Mouse (Mus musculus) embryonic facial prominence, embryonic 10.5 days (tissue): ENCODE results near the gene Fank1. TPM values are rescaled to one million over a fixed set of nuclear protein-coding genes. Genes with fewer than 3 reads are reported as not detected.

Experiments
- DNase-seq: peaks from one replicate; pipeline ENCODE4 v3.0.0-alpha.2; 2017; ENCODE audit warnings: low spot score
- H3K27ac ChIP-seq: fragments of 300-500 bp; sonication (generic); replicated peaks from 2 replicates; pipeline ENCODE4 v1.5.1; 2016; ENCODE audit warnings: mild to moderate bottlenecking
- H3K27me3 ChIP-seq: fragments of 300-500 bp; sonication (generic); replicated peaks from 2 replicates; pipeline ENCODE4 v1.6.1; 2016; ENCODE audit warnings: low read depth, mild to moderate bottlenecking; ENCODE audit not compliant: poor library complexity, severe bottlenecking
- H3K36me3 ChIP-seq: fragments of 300-500 bp; sonication (generic); replicated peaks from 2 replicates; pipeline ENCODE4 v1.6.1; 2016; ENCODE audit warnings: mild to moderate bottlenecking, moderate library complexity
- H3K4me1 ChIP-seq: fragments of 300-500 bp; sonication (generic); 2 replicates; pipeline ENCODE4 v1.6.1; 2016
- H3K4me3 ChIP-seq: fragments of 300-500 bp; sonication (generic); 2 replicates; pipeline ENCODE4 v1.5.1; 2016; ENCODE audit warnings: mild to moderate bottlenecking, moderate library complexity
- H3K9me3 ChIP-seq: fragments of 300-500 bp; sonication (generic); 2 replicates; pipeline ENCODE4 v1.6.1; 2016; ENCODE audit warnings: mild to moderate bottlenecking
- WGBS: fragments of 180-500 bp; shearing (Covaris S2); methylation state at CpG from one replicate; pipeline ENCODE4 v1.1.7; 2016; 5-methylcytosine and 5-hydroxymethylcytosine counted together
- polyA plus RNA-seq: library from polyadenylated mRNA; unstranded; fragments of >200 nt; fragmentation: Nextera tagmentation; extraction: Ambion mirVana; gene quantifications from 2 replicates; pipeline ENCODE4 v1.2.1, GENCODE M21; 2016

Gene Fank1
- polyA plus RNA-seq, 1 experiment from 2014 or later = 0.36 TPM

- no peak overlapping the region for H3K27ac ChIP-seq
- no peaks in the 10 kb centered on the region for H3K27me3 ChIP-seq
- no peaks in the 10 kb centered on the region for H3K36me3 ChIP-seq
- no peaks in the 10 kb centered on the region for H3K9me3 ChIP-seq
- DNase-seq = no peak
- WGBS = 89% methylated on average over 19 of the region's 19 CpGs
- no peak overlapping the region for H3K4me3 ChIP-seq
- no peaks in the 10 kb centered on the region for H3K4me1 ChIP-seq
Observed at GRCm38 (mm10) chr7:133888926-133889920, 112.6 kb downstream of the Fank1 start.

GRCm38 (mm10) chr7:133889986-133890385 is 113.3 kb downstream of the Fank1 start:
- H3K27ac ChIP-seq = no peak overlapping the region
- no peaks in the 10 kb centered on the region for H3K9me3 ChIP-seq
- DNase-seq = no peak
- H3K4me1 ChIP-seq = no peaks in the 10 kb centered on the region
- H3K36me3 ChIP-seq = no peaks in the 10 kb centered on the region
- H3K4me3 ChIP-seq = no peak overlapping the region
- WGBS = 89% methylated on average over 4 of the region's 4 CpGs
- no peaks in the 10 kb centered on the region for H3K27me3 ChIP-seq

DNA sequence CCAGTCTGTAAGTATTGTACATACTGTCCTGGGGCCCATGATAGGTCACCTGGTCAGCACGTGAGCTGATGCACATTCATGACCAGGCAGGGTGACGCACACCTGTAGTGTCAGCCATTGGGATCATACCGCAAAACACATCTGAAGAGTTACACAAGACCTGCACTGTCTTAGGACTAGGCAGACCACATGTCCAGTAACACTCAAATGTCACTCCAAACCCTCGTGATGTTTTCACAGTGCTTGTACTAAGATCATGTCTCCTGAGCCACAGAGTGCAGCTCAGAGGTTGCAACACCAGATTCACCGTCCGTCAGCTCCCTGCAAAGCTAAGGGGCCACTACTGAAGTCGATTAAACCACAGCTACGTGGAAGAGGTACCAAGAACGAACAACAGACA is 114.6 kb downstream of the Fank1 start:
- Histone ChIP-seq H3K27me3 (no peaks in the 10 kb centered on the region), H3K4me1 (no peaks in the 10 kb centered on the region), H3K27ac (no peak overlapping the region), H3K4me3 (no peak overlapping the region), H3K36me3 (no peaks in the 10 kb centered on the region), H3K9me3 (no peaks in the 10 kb centered on the region)
- no peak for DNase-seq
- 89% methylated on average over 9 of the region's 9 CpGs for WGBS

DNA sequence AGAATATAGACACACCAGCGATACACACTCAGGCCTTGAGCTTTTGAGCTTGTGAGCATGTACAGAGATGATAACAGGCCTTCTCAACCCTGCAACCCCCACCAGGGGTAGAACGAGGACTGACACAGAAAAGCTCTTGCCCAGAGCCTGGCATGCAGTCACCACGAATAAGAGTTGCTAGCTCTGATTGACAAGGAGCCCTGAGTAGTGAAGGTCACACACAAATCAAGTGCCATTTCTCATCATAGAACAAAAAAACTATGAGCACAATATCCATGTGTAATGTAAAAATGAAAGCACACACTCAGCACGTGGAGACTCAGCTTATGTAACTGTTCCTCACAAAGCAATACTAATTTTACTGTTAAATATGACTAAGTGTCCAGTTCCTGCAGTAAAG is 115.1 kb downstream of the Fank1 start:
- no peaks in the 10 kb centered on the region for H3K36me3 ChIP-seq
- no peaks in the 10 kb centered on the region for H3K9me3 ChIP-seq
- no peaks in the 10 kb centered on the region for H3K27me3 ChIP-seq
- DNase-seq = no peak
- H3K4me1 ChIP-seq = no peaks in the 10 kb centered on the region
- WGBS = 78% methylated on average over 4 of the region's 4 CpGs
- H3K4me3 ChIP-seq = no peak overlapping the region
- no peak overlapping the region for H3K27ac ChIP-seq

GRCm38 (mm10) chr7:133899391-133899790 is 122.7 kb downstream of the Fank1 start:
- Histone ChIP-seq H3K4me1 (no peaks in the 10 kb centered on the region), H3K9me3 (no peaks in the 10 kb centered on the region), H3K27me3 (no peaks in the 10 kb centered on the region), H3K27ac (no peak overlapping the region), H3K4me3 (no peak overlapping the region), H3K36me3 (no peaks in the 10 kb centered on the region)
- DNase-seq = no peak
- 89% methylated on average over 4 of the region's 4 CpGs for WGBS

DNA sequence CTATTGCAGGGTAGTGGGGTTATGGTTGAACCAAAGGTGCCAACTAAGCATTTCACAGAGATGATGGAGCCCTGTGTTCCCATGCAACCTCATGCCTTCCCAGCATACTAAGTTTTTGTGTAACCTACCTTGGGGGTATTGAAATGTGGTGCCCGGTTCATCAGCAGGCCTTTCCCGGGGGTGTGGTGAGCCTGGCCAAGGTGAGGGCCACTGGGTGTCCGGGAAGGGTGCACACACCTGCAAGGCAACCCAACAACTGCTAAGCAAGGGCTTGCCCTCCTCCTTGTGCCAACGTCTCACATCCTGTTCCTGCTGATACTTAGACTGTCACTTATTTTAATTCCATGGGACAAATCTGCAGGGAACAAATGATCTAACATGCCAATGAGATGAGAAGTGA is 132.3 kb downstream of the Fank1 start:
- H3K4me3 ChIP-seq = no peak overlapping the region
- H3K36me3 ChIP-seq = no peaks in the 10 kb centered on the region
- DNase-seq = no peak
- no peak overlapping the region for H3K27ac ChIP-seq
- no peaks in the 10 kb centered on the region for H3K4me1 ChIP-seq
- H3K9me3 ChIP-seq = peaks cover 5% of the 10 kb centered on the region; the same call in 1 of the 2 replicates
- H3K27me3 ChIP-seq = no peaks in the 10 kb centered on the region
- 87% methylated on average over 4 of the region's 4 CpGs for WGBS

DNA sequence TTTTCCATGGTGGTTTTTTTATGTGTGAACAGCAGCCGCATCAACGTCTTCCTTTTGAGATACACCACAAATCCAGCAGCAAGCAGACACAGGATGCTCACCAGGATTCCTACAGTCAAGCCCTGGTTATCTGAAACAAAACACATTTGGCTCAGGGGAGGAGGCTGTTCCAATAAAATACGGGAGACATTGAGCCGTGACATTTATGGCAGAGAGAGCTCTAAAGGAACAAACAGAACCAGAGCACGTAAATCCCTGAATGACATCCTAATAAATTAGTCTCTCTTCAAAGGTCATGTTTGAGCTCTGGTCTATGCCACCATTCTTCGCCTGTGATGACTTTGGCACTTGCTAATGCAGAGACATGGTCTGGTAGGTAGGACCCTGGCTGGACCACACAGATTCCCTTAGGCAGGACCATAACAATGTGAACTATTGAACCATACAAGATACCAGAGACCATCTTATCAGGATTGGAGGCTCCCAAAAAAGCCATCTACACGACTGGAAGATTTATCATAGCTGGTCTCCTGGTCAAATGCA is 133.2 kb downstream of the Fank1 start:
- Histone ChIP-seq H3K36me3 (no peaks in the 10 kb centered on the region), H3K4me3 (no peak overlapping the region), H3K27ac (no peak overlapping the region), H3K4me1 (no peaks in the 10 kb centered on the region), H3K9me3 (peaks cover 5% of the 10 kb centered on the region; the same call in 1 of the 2 replicates), H3K27me3 (no peaks in the 10 kb centered on the region)
- no peak for DNase-seq
- 85% methylated on average over 7 of the region's 7 CpGs for WGBS

DNA sequence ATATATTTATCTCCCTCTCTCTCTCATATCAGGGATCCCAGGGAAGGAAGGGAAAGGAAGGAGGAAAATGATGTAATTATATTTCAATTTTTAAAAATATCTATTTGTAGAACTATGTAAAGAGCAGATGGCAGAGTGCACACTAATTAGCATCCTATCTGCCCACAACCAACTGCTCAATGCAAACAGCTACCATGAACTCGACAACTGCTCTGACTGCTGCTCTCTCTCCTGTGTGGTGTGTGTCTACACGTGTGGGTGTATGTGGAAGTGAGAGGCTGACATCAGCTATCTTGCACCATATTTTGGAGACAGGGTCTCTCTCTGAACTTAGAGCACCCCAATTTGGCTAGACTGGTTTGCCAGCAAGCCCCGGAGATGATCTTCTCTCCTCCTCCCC is 135.2 kb downstream of the Fank1 start:
- Histone ChIP-seq H3K9me3 (no peaks in the 10 kb centered on the region), H3K36me3 (no peaks in the 10 kb centered on the region), H3K4me1 (no peaks in the 10 kb centered on the region), H3K27ac (no peak overlapping the region), H3K27me3 (no peaks in the 10 kb centered on the region), H3K4me3 (no peak overlapping the region)
- no peak for DNase-seq
- WGBS = 89% methylated on average over 3 of the region's 3 CpGs

DNA sequence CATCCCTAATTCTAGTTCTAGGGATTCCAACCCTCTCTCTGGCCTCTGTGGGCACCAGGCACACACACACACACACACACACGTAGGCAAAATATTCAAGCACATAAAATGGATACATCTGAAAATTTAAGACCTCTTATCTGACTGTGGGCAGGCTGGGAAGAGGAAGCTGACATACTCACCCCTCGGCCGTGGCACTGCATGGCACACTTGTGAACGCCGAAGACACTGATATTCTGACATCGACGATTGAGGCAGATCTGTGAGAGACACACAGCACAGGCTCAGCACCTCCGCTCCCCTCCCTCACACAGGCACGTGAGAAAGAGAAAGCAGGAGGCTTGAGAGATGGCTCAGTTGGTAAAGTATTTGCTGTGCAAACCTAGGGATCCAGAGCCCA is 139.6 kb downstream of the Fank1 start:
- DNase-seq = no peak
- 90% methylated on average over 9 of the region's 9 CpGs for WGBS

DNA sequence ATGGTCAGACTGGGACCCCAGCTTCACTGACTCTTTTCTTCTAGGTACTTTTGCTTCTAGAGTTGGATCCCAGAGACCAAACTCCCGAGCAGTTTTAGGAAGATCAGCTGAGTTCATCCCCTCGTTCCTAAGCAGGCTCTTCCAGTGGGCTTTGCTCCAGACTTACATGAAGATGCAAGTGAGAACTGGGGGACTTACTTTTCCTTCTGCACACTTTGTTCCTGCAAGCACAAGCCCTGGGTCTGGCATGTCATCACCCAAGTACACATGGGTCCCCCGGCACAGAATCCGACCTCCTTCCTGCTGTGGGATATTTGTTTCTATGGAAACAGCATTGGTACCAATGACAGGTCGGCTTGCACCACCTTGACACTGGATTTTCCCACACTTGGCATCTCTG is 142.6 kb downstream of the Fank1 start:
- Histone ChIP-seq H3K27ac (no peak overlapping the region), H3K4me3 (no peak overlapping the region), H3K9me3 (no peaks in the 10 kb centered on the region), H3K36me3 (no peaks in the 10 kb centered on the region), H3K4me1 (no peaks in the 10 kb centered on the region), H3K27me3 (no peaks in the 10 kb centered on the region)
- 72% methylated on average over 5 of the region's 5 CpGs for WGBS
- DNase-seq = no peak

More for the DNA sequence above, 139.6 kb downstream of the Fank1 start:
- Histone ChIP-seq H3K27me3 (no peaks in the 10 kb centered on the region), H3K27ac (no peak overlapping the region), H3K4me3 (no peak overlapping the region), H3K36me3 (no peaks in the 10 kb centered on the region), H3K9me3 (no peaks in the 10 kb centered on the region), H3K4me1 (no peaks in the 10 kb centered on the region)

GRCm38 (mm10) chr7:133919918-133920317 is 143.3 kb downstream of the Fank1 start:
- no peaks in the 10 kb centered on the region for H3K9me3 ChIP-seq
- 89% methylated on average over 5 of the region's 5 CpGs for WGBS
- no peaks in the 10 kb centered on the region for H3K27me3 ChIP-seq
- H3K4me1 ChIP-seq = no peaks in the 10 kb centered on the region
- no peaks in the 10 kb centered on the region for H3K36me3 ChIP-seq
- no peak overlapping the region for H3K4me3 ChIP-seq
- H3K27ac ChIP-seq = no peak overlapping the region
- DNase-seq = no peak

DNA sequence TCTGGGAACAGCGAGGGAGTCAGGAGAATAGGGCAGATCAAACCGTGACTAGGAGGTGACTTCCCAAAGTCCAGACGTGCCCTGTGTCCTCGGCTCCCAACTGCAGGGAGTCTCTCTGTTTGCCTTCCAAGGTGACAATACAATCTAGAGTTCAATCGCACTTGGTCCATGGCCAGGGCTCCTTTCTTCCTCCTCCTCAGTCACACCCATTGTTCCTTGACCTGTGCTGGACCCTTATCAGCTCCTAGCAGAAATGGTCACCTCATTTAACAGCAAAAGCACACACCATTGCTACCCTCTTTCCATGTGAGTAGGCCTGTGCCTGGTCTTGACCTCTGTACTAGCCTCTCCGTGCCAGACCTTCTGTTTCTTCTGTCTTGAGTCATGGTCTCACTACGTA is 144.1 kb downstream of the Fank1 start:
- DNase-seq = no peak
- no peaks in the 10 kb centered on the region for H3K27me3 ChIP-seq

DNA sequence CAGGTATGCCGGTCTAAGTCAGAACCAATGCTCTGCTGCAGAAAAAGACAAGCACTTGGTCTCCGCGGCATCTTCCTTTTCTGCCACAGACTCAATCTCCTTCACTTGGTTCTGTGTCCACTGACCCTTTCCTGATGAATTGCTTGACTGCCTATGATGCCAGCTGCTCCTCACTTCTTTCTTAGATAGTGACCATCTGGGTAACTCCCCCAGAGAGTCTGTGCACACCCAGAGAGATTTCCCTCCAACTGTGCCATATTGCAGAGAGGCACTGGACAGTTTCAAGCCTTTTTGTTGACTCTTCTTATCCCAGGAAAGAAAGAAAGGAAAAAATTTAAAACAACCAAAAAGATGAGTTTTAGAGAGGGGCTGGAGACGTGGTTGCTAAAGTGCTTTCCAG is 144.6 kb downstream of the Fank1 start:
- no peaks in the 10 kb centered on the region for H3K36me3 ChIP-seq
- no peak overlapping the region for H3K4me3 ChIP-seq
- H3K27ac ChIP-seq = no peak overlapping the region
- no peak for DNase-seq
- no peaks in the 10 kb centered on the region for H3K9me3 ChIP-seq
- no peaks in the 10 kb centered on the region for H3K4me1 ChIP-seq
- no peaks in the 10 kb centered on the region for H3K27me3 ChIP-seq
- WGBS = 96% methylated on average over 4 of the region's 4 CpGs

More for the DNA sequence above, 144.1 kb downstream of the Fank1 start:
- WGBS = 88% methylated on average over 7 of the region's 7 CpGs
- no peak overlapping the region for H3K27ac ChIP-seq
- H3K36me3 ChIP-seq = no peaks in the 10 kb centered on the region
- no peak overlapping the region for H3K4me3 ChIP-seq
- H3K4me1 ChIP-seq = no peaks in the 10 kb centered on the region
- H3K9me3 ChIP-seq = no peaks in the 10 kb centered on the region
